Mouse (Mus musculus) hindbrain, embryonic 15.5 days (tissue): ENCODE data around the gene Ada. TPM values are rescaled to one million over a fixed set of nuclear protein-coding genes. Genes with fewer than 3 reads are reported as not detected.

Experiments used
- polyA plus RNA-seq: library from polyadenylated mRNA; unstranded; fragments of >200 nt; fragmentation: Nextera tagmentation; extraction: Ambion mirVana; gene quantifications from 2 replicates; pipeline ENCODE4 v1.2.1, GENCODE M21; 2015

The Ada gene
- polyA plus RNA-seq, 1 experiment from 2014 or later, result 4.2 TPM

Other genes with a start within 250 kb of the Ada start
- gene Hnf4a, start 243.4 kb downstream of the Ada start, polyA plus RNA-seq, result 0.17 TPM in 1 of 2 replicates, not detected in the other
- 41.2 and 41.6 TPM in 2 replicates for gene Ttpal, start 147.9 kb downstream of the Ada start, polyA plus RNA-seq
- 31.2 and 33.5 TPM in 2 replicates for gene Serinc3, start 105.1 kb downstream of the Ada start, polyA plus RNA-seq
- 109 and 115 TPM in 2 replicates for gene Pkig, start 91.9 kb downstream of the Ada start, polyA plus RNA-seq
- gene Ccn5, start 70.6 kb upstream of the Ada start, polyA plus RNA-seq, result 0.23 and 0.45 TPM in 2 replicates
- gene Kcnk15, start 103.4 kb upstream of the Ada start, polyA plus RNA-seq, result 0.16 and 0.25 TPM in 2 replicates
- 18.2 and 21.5 TPM in 2 replicates for gene Rims4, start 168.4 kb upstream of the Ada start, polyA plus RNA-seq
- 488 and 498 TPM in 2 replicates for gene Ywhab, start 244.7 kb upstream of the Ada start, polyA plus RNA-seq